Mouse (Mus musculus) brain, embryonic 18.5 days (tissue): ENCODE measurements at regions not wholly inside any gene's neighbourhood (a gene's known extent, or its start where the extent isn't known, plus 50 kb on each side); places are given as distances from the start of the nearest gene placed in this dataset.
A peak's percentile ranks its signal among the peaks of the same experiment; 100 is the strongest.

ENCODE experiments used
- DNase-seq: peaks from one replicate; pipeline ENCODE4 v3.0.0-alpha.2; 2012; ENCODE audit warnings: low read depth, low spot score

DNA sequence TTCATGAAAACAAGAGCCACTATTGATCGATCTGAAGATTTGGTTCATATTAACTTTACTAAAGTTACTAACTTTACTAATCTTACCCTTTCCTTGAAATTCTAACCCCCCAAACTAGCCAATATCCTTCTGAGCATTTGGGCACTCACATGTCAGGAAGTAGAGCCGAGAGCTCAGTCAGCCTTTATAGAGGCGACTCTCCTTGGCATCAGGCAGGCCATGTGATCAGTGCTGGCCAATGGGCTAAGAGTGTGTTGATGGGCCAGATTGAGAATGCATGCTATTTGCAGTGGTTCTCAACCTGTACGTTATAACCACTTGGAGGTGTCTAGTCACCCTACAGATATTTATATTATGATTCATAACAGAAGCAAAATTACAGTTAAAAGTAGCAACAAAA, 69.6 kb upstream of the Slc35b4 start:
- no peak for DNase-seq

DNA sequence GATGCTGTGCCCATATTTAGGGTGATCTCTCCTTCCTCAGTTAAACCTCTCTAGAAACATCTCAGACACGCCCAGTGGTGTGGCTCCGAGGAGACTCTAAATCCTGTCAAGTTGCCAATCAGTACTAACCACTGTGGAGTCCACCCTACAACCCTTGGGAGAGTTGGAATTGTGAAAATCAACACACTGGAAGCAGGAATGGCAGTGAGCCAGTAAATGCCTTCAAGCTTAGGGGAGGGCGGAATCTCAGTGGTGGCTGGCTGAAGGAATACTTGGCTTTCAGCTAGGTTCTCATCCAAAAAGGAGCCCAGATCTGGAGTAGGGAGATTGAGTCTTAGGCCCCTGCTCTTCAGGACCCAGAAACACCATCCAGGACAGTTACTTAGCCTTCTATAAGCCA, 66.1 kb upstream of the Slc35b4 start:
- no peak for DNase-seq

DNA sequence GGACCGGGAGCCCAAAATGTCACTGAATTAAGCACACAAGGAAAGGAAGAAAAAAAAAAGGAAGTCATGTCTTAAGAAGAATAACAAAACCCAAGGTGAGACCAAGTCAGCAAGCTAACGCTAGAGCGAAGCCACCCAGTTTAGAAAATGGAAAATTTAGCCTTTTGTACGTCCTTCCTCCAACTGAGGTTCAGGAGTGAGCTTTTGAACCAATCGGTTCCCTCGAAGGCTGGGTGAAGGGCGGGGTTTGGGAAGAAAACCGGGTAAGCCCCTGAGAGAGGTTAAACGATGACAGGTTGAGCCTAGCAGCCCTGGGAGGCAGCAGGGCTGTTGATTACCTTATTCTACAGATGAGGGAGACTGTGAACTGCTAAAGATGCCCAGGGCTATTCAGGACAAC, 65.6 kb upstream of the Slc35b4 start:
- DNase-seq, result no peak

DNA sequence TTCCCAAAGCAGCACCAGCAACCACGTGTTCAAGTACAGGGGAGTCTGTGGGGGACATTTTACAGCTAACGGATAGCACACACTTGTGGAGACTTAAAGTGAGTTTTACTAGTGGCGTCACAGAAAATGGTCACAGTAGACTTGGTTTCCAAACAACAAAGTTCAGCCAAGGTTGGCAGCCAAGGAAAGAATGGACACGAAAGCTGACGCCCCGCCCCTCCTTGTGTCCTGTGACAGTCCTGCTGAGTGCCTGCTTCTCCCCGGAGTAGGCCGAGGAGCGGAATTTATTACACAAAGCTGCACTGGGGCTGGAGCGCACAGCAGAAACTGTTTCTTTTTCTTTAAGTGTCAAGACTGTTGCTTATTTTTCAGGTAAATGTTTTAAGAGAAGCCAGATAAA, 58.2 kb upstream of the Slc35b4 start:
- no peak for DNase-seq

DNA sequence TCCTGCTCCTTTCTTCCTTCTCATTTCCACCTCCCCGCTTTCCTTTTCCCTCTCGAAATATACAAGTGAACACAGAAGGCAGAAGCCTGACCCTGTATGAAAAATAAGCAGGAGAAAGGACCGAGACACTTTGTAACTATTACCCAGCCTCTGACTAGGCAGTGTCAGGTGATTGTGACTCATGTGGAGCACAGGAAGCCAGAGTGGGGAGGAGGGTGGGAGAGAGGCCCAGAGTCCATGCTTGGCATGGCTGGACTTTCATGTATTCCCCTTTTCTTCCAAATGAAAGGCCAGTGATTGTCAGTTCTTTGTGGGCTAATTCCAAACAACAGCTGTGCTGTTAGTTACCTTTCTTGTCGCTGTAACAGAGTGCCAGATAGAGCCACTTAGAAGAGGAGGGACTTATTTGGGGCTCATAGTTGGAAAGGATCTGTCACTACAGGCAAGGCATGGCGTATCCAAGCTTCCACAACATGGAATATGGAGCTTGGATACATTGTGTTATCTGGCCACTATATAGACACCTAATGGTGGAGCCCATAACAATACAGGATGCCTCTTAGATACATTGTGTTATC, 57.6 kb upstream of the Slc35b4 start:
- no peak for DNase-seq

DNA sequence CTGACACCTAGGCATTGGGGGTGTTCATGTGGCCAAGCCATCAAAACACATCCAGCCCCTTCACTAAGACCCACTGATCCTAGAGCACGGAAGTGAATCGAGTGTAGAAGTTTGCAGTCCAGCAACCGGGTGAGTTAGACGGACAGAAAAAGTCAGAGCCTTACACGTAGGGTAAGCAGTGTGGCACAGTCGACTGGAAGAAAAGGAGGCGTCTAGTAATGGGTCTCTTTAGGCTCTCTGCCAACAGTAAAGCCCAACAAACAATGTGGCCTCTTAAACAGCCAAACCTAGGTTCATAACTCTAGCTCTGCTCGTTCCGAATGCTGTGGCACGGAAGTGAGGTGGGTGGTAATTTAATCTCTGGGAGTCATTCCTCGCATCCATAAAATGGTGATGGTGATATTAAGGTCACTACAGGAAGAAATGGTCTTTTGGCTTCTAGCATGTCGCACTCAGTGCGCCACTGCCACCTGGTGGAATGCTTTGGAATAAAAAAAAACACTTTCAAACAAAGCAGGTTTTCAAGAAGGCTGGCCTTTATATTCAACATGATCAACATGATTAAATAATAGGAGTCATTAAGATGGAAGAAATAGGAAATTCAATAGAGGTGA, 54.0 kb upstream of the Slc35b4 start:
- peak; percentile 49 for DNase-seq

DNA sequence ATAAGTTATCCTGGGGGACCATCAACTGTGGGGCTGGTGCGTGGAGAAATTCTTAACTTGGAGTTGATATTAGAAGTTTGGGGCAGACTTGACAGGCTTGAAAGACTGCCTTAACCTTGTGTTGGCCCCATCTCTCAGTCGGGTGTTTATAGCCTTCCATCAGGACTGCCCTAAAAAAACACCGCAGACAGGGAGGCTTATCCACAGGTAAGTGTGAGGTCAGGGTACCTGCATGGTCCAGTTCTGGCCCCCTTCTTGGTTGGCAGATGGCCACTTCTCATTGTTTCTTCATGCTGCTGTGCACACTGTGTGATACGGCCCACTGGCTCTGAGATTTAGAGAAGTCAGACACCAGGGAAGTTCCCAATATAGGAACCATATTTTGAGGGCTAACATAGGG, 50.2 kb upstream of the Slc35b4 start:
- no peak for DNase-seq
